Mouse (Mus musculus): ENCODE results near the gene Zfp282.

The Zfp282 gene

DNA sequence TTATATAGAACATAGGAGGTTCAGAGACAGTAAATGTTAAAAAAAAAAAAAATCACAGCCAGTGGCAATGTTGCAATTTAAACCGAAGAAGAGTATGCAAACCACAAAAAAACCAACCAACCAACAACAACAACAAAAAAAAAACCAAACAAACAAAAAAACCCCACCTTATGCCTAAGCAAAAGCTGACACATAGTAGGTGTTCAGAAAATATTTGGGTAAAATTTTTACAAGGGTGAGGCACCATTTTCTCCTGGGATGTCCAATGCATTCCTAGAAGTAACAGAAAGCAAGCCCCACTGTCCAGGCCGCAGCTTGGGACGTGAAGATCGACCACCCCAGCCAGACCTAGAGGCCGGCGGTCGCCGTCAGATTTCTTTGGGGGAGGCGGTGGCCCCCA lies at the start of gene Zfp282:
Gene Zfp282 (plus strand): TSS at position 147 of the 400 bp plus-strand sequence.
- Histone ChIP-seq H3K4me3 (replicated peaks; ENCODE audit: low read length) (peak within 1 kb of the TSS; percentile 87), H3K4me1 (replicated peaks; ENCODE audit: low read depth, low read length) (peaks cover 13% of the 10 kb centered on the region), H3K27me3 (ENCODE audit: insufficient read depth, low read length) (peaks cover 23% of the 10 kb centered on the region), H3K36me3 (ENCODE audit: insufficient read depth, low read length) (peaks cover 12% of the 10 kb centered on the region; the same call in 1 of the 2 replicates), H3K9me3 (ENCODE audit: low read length) (no peaks in the 10 kb centered on the region)
- TF ChIP-seq NANOG (IDR thresholded peaks at IDR 0.05; ENCODE audit: borderline replicate concordance, low read length) (no peak), CTCF (conservative IDR thresholded peaks at IDR 0.05; ENCODE audit: low read length) (no peak), POU5F1 (IDR thresholded peaks at IDR 0.05; ENCODE audit: borderline replicate concordance, low read length) (no peak)

DNA sequence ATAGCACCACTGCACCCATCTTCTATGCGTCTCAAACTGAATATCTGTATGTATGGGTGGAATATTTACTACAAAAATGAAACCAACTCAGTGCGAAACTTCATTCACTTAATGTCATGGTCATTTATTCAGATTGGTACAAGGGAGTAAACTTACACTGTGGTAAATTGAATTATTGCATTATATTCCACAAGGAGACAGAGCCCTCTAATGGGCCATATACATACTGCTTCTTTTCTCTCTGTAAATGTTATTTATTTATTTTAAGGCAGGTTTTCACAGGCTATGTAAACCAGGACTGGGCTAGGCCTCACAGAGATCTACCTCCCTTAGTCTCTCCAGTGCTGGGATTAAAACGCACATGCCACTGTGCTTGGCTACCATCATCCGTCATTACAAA lies 49.5 kb upstream of the Zfp282 start:
- H3K4me1 ChIP-seq (replicated peaks; ENCODE audit: low read depth, low read length), result peaks cover 39% of the 10 kb centered on the region
- peaks cover 6% of the 10 kb centered on the region; the same call in 1 of the 2 replicates for H3K27me3 ChIP-seq (ENCODE audit: insufficient read depth, low read length)
- no peak for TF ChIP-seq CTCF (conservative IDR thresholded peaks at IDR 0.05; ENCODE audit: low read length)
- no peak for TF ChIP-seq POU5F1 (IDR thresholded peaks at IDR 0.05; ENCODE audit: borderline replicate concordance, low read length)
- TF ChIP-seq NANOG (IDR thresholded peaks at IDR 0.05; ENCODE audit: borderline replicate concordance, low read length), result no peak
- H3K9me3 ChIP-seq (ENCODE audit: low read length), result no peaks in the 10 kb centered on the region
- no peak overlapping the region for H3K4me3 ChIP-seq (replicated peaks; ENCODE audit: low read length)
- H3K36me3 ChIP-seq (ENCODE audit: insufficient read depth, low read length), result no peaks in the 10 kb centered on the region

DNA sequence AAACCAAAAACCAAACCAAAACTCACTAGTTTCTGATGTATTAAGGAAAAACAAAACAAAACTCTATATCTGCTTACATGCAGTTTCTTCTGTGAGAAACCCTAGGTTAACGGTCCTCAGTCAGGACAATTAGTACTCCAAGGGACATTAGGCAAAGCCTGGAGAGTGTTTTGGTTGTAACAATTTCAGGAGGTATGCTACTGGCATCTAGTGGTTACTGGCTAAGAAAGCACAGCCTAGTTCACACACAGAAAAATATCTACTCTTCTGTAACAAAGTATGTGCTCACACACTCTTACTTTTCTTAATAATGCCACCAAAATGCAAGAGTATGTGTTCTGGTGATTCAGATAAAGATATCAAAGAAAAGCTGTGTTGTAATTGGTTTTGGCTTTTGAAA lies 48.1 kb upstream of the Zfp282 start:
- H3K9me3 ChIP-seq (ENCODE audit: low read length), result no peaks in the 10 kb centered on the region
- no peak for TF ChIP-seq NANOG (IDR thresholded peaks at IDR 0.05; ENCODE audit: borderline replicate concordance, low read length)
- TF ChIP-seq POU5F1 (IDR thresholded peaks at IDR 0.05; ENCODE audit: borderline replicate concordance, low read length), result no peak
- no peak for TF ChIP-seq CTCF (conservative IDR thresholded peaks at IDR 0.05; ENCODE audit: low read length)
- no peaks in the 10 kb centered on the region for H3K36me3 ChIP-seq (ENCODE audit: insufficient read depth, low read length)
- peaks cover 9% of the 10 kb centered on the region for H3K27me3 ChIP-seq (ENCODE audit: insufficient read depth, low read length)
- no peak overlapping the region for H3K4me3 ChIP-seq (replicated peaks; ENCODE audit: low read length)
- peaks cover 24% of the 10 kb centered on the region for H3K4me1 ChIP-seq (replicated peaks; ENCODE audit: low read depth, low read length)

DNA sequence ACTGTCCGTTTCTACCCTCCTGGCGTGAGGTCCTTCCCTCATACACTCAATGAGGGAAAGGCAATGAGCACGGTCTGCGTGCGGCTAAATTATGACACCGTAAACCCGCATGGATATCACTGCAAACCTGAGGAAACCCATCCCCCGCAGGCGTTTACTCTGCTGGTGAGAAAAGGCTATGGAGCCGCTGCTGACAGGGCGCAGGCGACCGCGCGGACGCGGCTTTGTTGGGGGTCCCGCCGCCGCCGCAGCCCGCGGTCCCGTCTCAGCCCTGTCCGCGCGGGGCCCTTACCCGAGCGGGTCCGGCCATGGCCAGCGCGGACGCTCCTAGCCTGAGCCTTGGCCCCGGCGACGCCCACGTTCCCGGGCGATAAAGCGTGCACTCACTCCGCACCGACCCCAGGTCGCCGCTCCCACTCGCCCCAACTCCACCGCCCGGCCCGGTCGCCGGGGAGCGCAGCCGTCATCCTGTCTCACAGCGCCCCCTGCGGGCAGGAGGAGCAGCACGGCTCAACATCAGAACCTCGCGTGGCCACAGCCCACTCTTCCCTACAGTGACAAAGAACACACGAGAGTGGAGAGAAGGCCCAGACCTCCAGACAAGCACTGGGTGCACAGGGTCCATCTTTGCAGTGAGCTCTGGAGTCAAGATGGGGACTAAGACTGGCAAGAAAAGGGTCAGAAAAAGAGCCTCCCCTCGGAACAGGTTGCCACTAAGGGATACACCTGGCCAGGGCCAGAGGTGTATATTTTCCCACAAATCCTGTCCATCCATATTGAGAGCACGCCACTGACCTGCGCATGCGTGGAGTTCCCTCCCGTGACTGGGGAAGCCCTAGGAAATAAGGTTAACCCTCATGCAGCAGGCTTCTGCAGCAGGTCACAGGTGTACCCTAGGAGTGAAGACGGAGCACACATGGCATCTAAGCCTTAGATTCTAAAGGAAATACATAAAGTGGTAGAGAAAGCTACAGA lies 46.6 kb upstream of the Zfp282 start, which contains the start of gene Zfp786:
Gene Zfp786 (minus strand): TSS at position 764 of the 975 bp plus-strand sequence.
- Histone ChIP-seq H3K4me1 (replicated peaks; ENCODE audit: low read depth, low read length) (peaks cover 12% of the 10 kb centered on the region), H3K36me3 (ENCODE audit: insufficient read depth, low read length) (no peaks in the 10 kb centered on the region), H3K27me3 (ENCODE audit: insufficient read depth, low read length) (peaks cover 9% of the 10 kb centered on the region), H3K9me3 (ENCODE audit: low read length) (no peaks in the 10 kb centered on the region), H3K4me3 (replicated peaks; ENCODE audit: low read length) (peak within 1 kb of the TSS; percentile 93)
- peak; percentile 33 for TF ChIP-seq CTCF (conservative IDR thresholded peaks at IDR 0.05; ENCODE audit: low read length)
- no peak for TF ChIP-seq POU5F1 (IDR thresholded peaks at IDR 0.05; ENCODE audit: borderline replicate concordance, low read length)

DNA sequence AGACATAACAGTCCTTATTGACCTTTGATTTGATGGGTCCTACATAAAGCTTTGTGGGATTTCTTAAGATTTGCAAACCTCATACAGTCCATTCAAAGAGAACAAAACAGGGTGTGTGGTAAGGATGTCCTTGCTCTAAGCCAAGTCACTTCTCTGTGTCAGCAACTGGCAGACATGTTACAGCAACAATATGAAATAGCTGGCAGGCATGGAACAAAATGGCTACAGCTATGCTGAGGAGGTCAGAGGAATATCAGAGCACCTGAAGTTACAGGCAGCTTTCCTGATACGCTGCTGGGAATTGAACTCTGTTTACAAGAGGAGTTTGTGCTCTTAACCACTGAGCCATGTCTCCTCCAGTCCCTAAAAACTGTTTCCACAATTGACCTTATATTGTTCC lies 44.8 kb upstream of the Zfp282 start:
- Histone ChIP-seq H3K36me3 (ENCODE audit: insufficient read depth, low read length) (no peaks in the 10 kb centered on the region), H3K4me1 (replicated peaks; ENCODE audit: low read depth, low read length) (peaks cover 12% of the 10 kb centered on the region), H3K4me3 (replicated peaks; ENCODE audit: low read length) (no peak overlapping the region), H3K9me3 (ENCODE audit: low read length) (no peaks in the 10 kb centered on the region), H3K27me3 (ENCODE audit: insufficient read depth, low read length) (peaks cover 16% of the 10 kb centered on the region)
- TF ChIP-seq CTCF (conservative IDR thresholded peaks at IDR 0.05; ENCODE audit: low read length) (no peak), NANOG (IDR thresholded peaks at IDR 0.05; ENCODE audit: borderline replicate concordance, low read length) (no peak), POU5F1 (IDR thresholded peaks at IDR 0.05; ENCODE audit: borderline replicate concordance, low read length) (no peak)

DNA sequence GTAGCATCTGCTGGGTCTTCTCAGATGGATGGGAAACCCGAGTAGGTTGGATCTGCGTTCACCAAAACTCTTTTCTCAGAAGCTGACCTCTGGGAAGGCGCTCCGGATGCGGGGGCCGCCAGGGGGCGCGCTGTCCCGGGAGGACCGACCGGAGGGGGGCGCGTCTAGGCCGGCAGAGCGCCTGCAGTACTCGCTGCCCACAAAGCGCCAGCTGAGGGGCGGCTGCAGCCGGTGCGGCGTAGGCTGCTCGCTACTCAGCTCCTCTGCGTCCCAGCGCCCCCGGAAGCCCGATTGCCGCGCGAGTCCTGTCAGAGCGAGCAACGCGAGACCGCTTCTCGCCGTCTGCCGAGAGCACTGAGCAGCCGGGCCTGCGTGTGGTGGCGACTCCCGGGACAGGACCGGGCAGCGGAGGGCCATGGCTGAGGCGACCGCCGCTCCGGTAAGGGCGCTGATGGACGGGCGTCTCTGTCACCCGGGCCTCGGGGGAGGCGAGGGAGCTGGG lies 41.5 kb upstream of the Zfp282 start, which contains the start of gene Zfp398:
Gene Zfp398 (plus strand): TSS at position 180 of the 502 bp plus-strand sequence.
- peak; percentile 44 for TF ChIP-seq CTCF (conservative IDR thresholded peaks at IDR 0.05; ENCODE audit: low read length)
- TF ChIP-seq POU5F1 (IDR thresholded peaks at IDR 0.05; ENCODE audit: borderline replicate concordance, low read length), result no peak
- peaks cover 19% of the 10 kb centered on the region; the same call in 1 of the 2 replicates for H3K27me3 ChIP-seq (ENCODE audit: insufficient read depth, low read length)
- H3K36me3 ChIP-seq (ENCODE audit: insufficient read depth, low read length), result no peaks in the 10 kb centered on the region
- peak within 1 kb of the TSS; percentile 97 for H3K4me3 ChIP-seq (replicated peaks; ENCODE audit: low read length)
- H3K4me1 ChIP-seq (replicated peaks; ENCODE audit: low read depth, low read length), result peaks cover 11% of the 10 kb centered on the region
- no peaks in the 10 kb centered on the region for H3K9me3 ChIP-seq (ENCODE audit: low read length)

DNA sequence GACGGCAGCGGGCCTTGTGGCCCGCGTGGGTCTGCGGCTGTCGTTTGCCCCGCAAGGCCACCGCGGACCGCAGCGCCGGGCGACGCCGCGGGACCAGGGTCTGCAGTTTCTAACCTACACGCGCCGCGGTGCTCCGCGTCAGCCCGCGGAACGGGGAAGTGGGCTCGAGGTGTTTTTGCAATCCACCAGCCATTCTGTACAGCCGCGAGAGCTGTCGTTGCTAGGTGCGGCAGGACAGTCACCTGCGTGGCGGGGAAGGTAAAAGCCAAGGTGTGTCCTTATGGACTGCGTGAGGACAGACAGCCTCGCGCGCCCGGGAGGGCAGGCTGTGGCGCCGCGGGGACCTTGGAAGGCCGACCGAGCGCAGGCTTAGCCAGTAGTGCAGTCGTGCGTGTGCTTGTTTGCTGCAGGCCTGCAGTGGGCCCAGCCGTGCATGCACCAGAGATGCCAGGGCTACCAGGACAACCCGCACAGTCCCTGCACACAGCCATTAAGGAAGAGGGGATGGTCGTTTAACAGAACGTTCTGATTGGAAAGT lies 41.0 kb upstream of the Zfp282 start:
- Histone ChIP-seq H3K4me3 (replicated peaks; ENCODE audit: low read length) (peak overlapping the region; percentile 97), H3K36me3 (ENCODE audit: insufficient read depth, low read length) (no peaks in the 10 kb centered on the region), H3K27me3 (ENCODE audit: insufficient read depth, low read length) (peaks cover 19% of the 10 kb centered on the region; the same call in 1 of the 2 replicates), H3K4me1 (replicated peaks; ENCODE audit: low read depth, low read length) (peaks cover 7% of the 10 kb centered on the region), H3K9me3 (ENCODE audit: low read length) (no peaks in the 10 kb centered on the region)
- no peak for TF ChIP-seq NANOG (IDR thresholded peaks at IDR 0.05; ENCODE audit: borderline replicate concordance, low read length)
- TF ChIP-seq CTCF (conservative IDR thresholded peaks at IDR 0.05; ENCODE audit: low read length), result no peak
- TF ChIP-seq POU5F1 (IDR thresholded peaks at IDR 0.05; ENCODE audit: borderline replicate concordance, low read length), result no peak

DNA sequence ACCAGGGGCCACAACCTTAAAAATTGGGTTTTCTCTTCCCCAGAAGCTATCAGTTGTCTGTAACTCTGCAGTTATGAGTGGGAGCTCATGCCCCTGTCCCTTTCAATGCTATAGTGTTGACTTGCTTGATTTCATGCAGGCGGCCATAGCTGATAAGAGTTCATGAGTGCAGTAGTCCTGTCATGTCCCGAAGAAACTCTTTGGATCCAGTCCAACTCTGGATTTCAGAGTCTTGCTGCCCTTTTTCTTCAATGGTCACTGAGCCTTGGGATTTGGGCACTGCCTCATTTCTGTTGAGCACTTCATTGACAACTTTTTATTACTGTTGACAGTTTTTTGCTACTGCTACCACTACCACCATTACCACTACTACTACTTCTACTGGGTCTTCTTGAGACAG lies 39.4 kb upstream of the Zfp282 start:
- H3K4me1 ChIP-seq (replicated peaks; ENCODE audit: low read depth, low read length), result peaks cover 7% of the 10 kb centered on the region
- no peak overlapping the region for H3K4me3 ChIP-seq (replicated peaks; ENCODE audit: low read length)
- no peak for TF ChIP-seq CTCF (conservative IDR thresholded peaks at IDR 0.05; ENCODE audit: low read length)
- TF ChIP-seq POU5F1 (IDR thresholded peaks at IDR 0.05; ENCODE audit: borderline replicate concordance, low read length), result no peak
- TF ChIP-seq NANOG (IDR thresholded peaks at IDR 0.05; ENCODE audit: borderline replicate concordance, low read length), result no peak
- no peaks in the 10 kb centered on the region for H3K9me3 ChIP-seq (ENCODE audit: low read length)
- no peaks in the 10 kb centered on the region for H3K36me3 ChIP-seq (ENCODE audit: insufficient read depth, low read length)
- peaks cover 16% of the 10 kb centered on the region; the same call in 1 of the 2 replicates for H3K27me3 ChIP-seq (ENCODE audit: insufficient read depth, low read length)

Measured in E14TG2a.4 (cell line).